Mouse (Mus musculus) heart, embryonic 11.5 days (tissue): Measurements from ENCODE around the gene Tjp2. TPM values are rescaled to one million over a fixed set of nuclear protein-coding genes. Genes with fewer than 3 reads are reported as not detected.

Experiments used
- ATAC-seq: fragments of 200-750 bp; cut with Nextera tagmentation; replicated peaks from 2 replicates; pipeline ENCODE4 v1.8.0; 2017; ENCODE audit warnings: moderate library complexity; ENCODE audit not compliant: insufficient number of reproducible peaks, low FRiP score, low TSS enrichment
- H3K27ac ChIP-seq: fragments of 300-500 bp; sonication (generic); 2 replicates; pipeline ENCODE4 v1.5.1; 2014; ENCODE audit warnings: mild to moderate bottlenecking, low read depth, low read length
- H3K27me3 ChIP-seq: fragments of 300-500 bp; sonication (generic); 2 replicates; pipeline ENCODE4 v1.6.1; 2014; ENCODE audit warnings: mild to moderate bottlenecking, low read length, mixed read lengths; ENCODE audit not compliant: control insufficient read depth, insufficient read depth
- H3K36me3 ChIP-seq: fragments of 300-500 bp; sonication (generic); 2 replicates; pipeline ENCODE4 v1.6.1; 2014; ENCODE audit warnings: mild to moderate bottlenecking, low read length, moderate library complexity, mixed read lengths; ENCODE audit not compliant: control insufficient read depth, insufficient read depth
- H3K4me1 ChIP-seq: fragments of 300-500 bp; sonication (generic); 2 replicates; pipeline ENCODE4 v1.6.1; 2014; ENCODE audit warnings: low read length; ENCODE audit not compliant: control insufficient read depth, insufficient read depth
- H3K4me2 ChIP-seq: fragments of 300-500 bp; sonication (generic); 2 replicates; pipeline ENCODE4 v1.6.1; 2014; ENCODE audit warnings: mild to moderate bottlenecking, moderate library complexity
- H3K4me3 ChIP-seq: fragments of 300-500 bp; sonication (generic); 2 replicates; pipeline ENCODE4 v1.5.1; 2014; ENCODE audit warnings: low read depth, low read length
- H3K9ac ChIP-seq: fragments of 300-500 bp; sonication (generic); 2 replicates; pipeline ENCODE4 v1.6.1; 2014; ENCODE audit warnings: mild to moderate bottlenecking, low read depth, low read length, moderate library complexity
- H3K9me3 ChIP-seq: fragments of 300-500 bp; sonication (generic); replicated peaks from 2 replicates; pipeline ENCODE4 v1.6.1; 2016; ENCODE audit warnings: low read length; ENCODE audit not compliant: control insufficient read depth
- WGBS: fragments of 180-500 bp; shearing (Covaris S2); extraction: QIAGEN DNeasy Blood & Tissue Kit; methylation state at CpG from one replicate; pipeline ENCODE4 v1.1.7; 2014; ENCODE audit not compliant: insufficient replicate concordance; 5-methylcytosine and 5-hydroxymethylcytosine counted together
- polyA plus RNA-seq: library from polyadenylated mRNA; unstranded; fragments of >200 nt; fragmentation: Nextera tagmentation; extraction: Ambion mirVana; gene quantifications from 2 replicates; pipeline ENCODE4 v1.2.1, GENCODE M21; 2014

Gene Tjp2
- polyA plus RNA-seq, 1 experiment from 2014 or later: 21.3 TPM

DNA sequence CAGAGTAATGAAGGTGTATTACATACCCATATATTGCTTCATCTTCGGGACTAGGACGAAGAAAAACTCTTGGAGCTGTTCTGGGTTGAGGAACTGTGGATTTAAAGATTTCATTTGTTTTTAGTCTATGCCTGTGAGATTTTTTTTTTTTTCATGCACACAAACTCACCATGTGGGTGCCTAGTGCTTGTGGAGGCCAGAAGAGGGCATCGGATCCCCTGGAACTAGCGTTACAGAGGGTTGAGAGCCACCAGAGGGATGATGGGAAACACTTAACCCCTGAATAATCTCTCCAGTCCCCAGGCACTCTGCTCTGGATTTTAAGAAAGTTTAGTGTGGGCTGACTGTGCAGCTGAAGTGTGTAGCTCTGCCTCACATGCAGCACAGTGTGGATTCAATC lies 104.0 kb downstream of the Tjp2 start:
- H3K27ac ChIP-seq: no peak overlapping the region
- H3K4me2 ChIP-seq: no peak overlapping the region
- no peak for ATAC-seq
- no peak overlapping the region for H3K9ac ChIP-seq
- H3K4me3 ChIP-seq: no peak overlapping the region
- H3K9me3 ChIP-seq: no peaks in the 10 kb centered on the region
- peaks cover 6% of the 10 kb centered on the region; the same call in 1 of the 2 replicates for H3K4me1 ChIP-seq
- peaks cover 12% of the 10 kb centered on the region for H3K36me3 ChIP-seq
- no peaks in the 10 kb centered on the region for H3K27me3 ChIP-seq
- WGBS: 70% methylated on average over 4 of the region's 4 CpGs

DNA sequence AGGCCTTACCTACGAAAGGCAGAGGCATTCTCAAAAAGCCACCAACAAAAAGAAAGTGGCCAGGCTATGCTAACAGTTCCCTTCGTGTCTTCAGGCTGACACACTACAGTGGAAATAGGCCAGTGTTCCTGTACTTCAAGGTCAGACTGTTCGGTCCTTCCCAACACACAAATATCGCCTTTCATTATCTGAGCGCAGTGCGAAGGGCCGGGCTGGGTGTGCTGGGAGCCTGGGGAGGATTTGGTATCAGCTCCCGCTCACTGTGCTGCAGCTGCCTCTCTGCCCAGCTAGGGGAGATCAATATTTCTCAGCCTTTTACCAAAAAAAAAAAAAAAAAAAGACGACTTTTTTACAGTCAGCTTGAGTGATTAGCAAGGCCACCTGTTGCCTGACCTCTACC lies 106.1 kb downstream of the Tjp2 start:
- peaks cover 22% of the 10 kb centered on the region for H3K36me3 ChIP-seq

GRCm38 (mm10) chr19:24111581-24111980 lies 113.2 kb downstream of the Tjp2 start:
- Histone ChIP-seq H3K9ac (no peak overlapping the region), H3K4me1 (peaks cover 4% of the 10 kb centered on the region; the same call in 1 of the 2 replicates), H3K27ac (no peak overlapping the region), H3K9me3 (no peaks in the 10 kb centered on the region), H3K4me2 (no peak overlapping the region), H3K27me3 (no peaks in the 10 kb centered on the region), H3K36me3 (peaks cover 52% of the 10 kb centered on the region), H3K4me3 (no peak overlapping the region)
- no peak for ATAC-seq
- 92% methylated on average over 7 of the region's 7 CpGs for WGBS

More for the DNA sequence above, 106.1 kb downstream of the Tjp2 start:
- WGBS: 54% methylated on average over 9 of the region's 9 CpGs
- no peak overlapping the region for H3K4me2 ChIP-seq
- no peaks in the 10 kb centered on the region for H3K9me3 ChIP-seq
- H3K9ac ChIP-seq: no peak overlapping the region
- no peak overlapping the region for H3K4me3 ChIP-seq
- no peak for ATAC-seq
- H3K27me3 ChIP-seq: no peaks in the 10 kb centered on the region
- peak overlapping the region; percentile 52 for H3K27ac ChIP-seq
- 0 out of 2 replicates have a peak, but pooled peaks cover 4% of the 10 kb centered on the region for H3K4me1 ChIP-seq

DNA sequence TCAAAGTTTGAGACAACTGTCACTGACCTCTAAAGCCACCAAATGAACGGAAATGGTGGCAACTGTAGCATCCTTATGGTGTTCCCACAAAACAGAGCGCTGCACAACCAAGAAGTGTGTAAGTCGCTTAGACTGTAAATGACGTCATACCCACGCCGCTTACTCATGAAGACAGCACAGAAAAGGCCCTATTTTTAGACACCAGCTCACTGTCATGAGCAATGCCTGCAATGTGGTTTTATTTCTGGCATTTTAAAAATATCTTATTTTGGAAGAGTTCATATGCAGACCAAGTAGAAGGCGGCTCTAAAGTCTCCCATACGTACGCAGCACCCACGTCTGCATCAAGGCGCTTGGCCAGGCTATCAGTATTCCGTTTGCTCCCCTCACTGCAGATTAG lies 117.1 kb downstream of the Tjp2 start:
- no peak overlapping the region for H3K9ac ChIP-seq
- no peak overlapping the region for H3K4me2 ChIP-seq
- no peaks in the 10 kb centered on the region for H3K9me3 ChIP-seq
- H3K4me3 ChIP-seq: no peak overlapping the region
- H3K36me3 ChIP-seq: peaks cover 31% of the 10 kb centered on the region
- H3K27me3 ChIP-seq: no peaks in the 10 kb centered on the region
- ATAC-seq: no peak
- no peak overlapping the region for H3K27ac ChIP-seq
- WGBS: 73% methylated on average over 12 of the region's 12 CpGs
- peaks cover 4% of the 10 kb centered on the region; the same call in 1 of the 2 replicates for H3K4me1 ChIP-seq

DNA sequence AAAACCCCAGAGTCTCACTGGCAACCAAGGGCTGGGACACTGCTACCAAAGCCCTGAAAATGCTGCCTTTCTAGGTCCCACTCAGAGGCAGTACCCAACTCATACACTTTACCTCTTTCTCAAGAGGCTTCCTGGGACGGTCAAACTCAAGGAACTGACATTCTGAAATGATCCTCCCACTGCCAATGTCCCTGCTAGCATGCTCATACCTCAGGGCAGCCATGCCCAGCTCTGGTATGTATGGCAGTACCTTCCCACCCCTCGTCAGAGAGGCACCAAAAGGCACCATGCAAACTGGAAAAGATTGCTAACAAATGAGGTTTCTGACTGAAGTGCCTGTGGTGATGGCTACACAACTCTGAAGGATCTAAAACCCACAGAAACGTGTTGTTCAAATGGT lies 121.0 kb downstream of the Tjp2 start:
- Histone ChIP-seq H3K27ac (no peak overlapping the region), H3K36me3 (peaks cover 13% of the 10 kb centered on the region), H3K4me1 (peaks cover 4% of the 10 kb centered on the region; the same call in 1 of the 2 replicates)

DNA sequence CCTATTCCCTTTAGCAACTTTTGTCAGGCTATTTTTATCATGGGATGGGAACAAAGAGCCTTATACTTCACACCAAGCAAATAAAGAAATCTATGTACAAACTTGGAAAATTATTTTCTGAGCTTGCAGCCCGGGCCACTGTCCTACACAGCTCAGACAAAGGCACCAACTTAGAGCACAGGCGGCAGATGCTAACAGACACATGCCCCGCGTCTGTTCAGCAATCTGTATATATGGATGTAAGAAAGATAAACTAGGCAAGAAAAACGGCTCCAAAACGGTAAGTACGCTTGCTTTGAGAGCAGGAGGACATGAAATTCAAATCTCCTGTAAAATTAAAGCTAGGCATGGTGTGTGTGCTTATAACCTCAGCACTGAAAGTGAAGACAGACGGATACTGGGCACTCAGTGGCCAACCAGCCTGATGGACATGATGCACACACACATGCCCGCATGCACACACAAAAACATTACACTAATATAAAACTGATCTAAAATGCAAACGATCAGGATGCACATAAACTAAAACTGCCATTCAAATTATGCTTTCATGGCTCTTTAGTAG lies 122.2 kb downstream of the Tjp2 start:
- ATAC-seq: no peak
- Histone ChIP-seq H3K27ac (no peak overlapping the region), H3K9me3 (no peaks in the 10 kb centered on the region), H3K4me2 (no peak overlapping the region), H3K36me3 (peaks cover 7% of the 10 kb centered on the region; the same call in 1 of the 2 replicates), H3K27me3 (no peaks in the 10 kb centered on the region), H3K4me1 (peaks cover 2% of the 10 kb centered on the region; the same call in 1 of the 2 replicates), H3K9ac (no peak overlapping the region), H3K4me3 (no peak overlapping the region)
- 90% methylated on average over 10 of the region's 10 CpGs for WGBS

More for the DNA sequence above, 121.0 kb downstream of the Tjp2 start:
- ATAC-seq: no peak
- no peaks in the 10 kb centered on the region for H3K9me3 ChIP-seq
- no peak overlapping the region for H3K4me3 ChIP-seq
- H3K4me2 ChIP-seq: no peak overlapping the region
- 66% methylated on average over 3 of the region's 3 CpGs for WGBS
- H3K27me3 ChIP-seq: no peaks in the 10 kb centered on the region
- H3K9ac ChIP-seq: no peak overlapping the region

GRCm38 (mm10) chr19:24101183-24101582 lies 123.6 kb downstream of the Tjp2 start:
- no peak overlapping the region for H3K4me2 ChIP-seq
- H3K4me3 ChIP-seq: no peak overlapping the region
- peaks cover 12% of the 10 kb centered on the region; the same call in 1 of the 2 replicates for H3K36me3 ChIP-seq
- no peak overlapping the region for H3K9ac ChIP-seq
- H3K9me3 ChIP-seq: no peaks in the 10 kb centered on the region
- ATAC-seq: no peak
- peaks cover 7% of the 10 kb centered on the region for H3K4me1 ChIP-seq
- no peaks in the 10 kb centered on the region for H3K27me3 ChIP-seq
- 73% methylated on average over 6 of the region's 6 CpGs for WGBS
- no peak overlapping the region for H3K27ac ChIP-seq

DNA sequence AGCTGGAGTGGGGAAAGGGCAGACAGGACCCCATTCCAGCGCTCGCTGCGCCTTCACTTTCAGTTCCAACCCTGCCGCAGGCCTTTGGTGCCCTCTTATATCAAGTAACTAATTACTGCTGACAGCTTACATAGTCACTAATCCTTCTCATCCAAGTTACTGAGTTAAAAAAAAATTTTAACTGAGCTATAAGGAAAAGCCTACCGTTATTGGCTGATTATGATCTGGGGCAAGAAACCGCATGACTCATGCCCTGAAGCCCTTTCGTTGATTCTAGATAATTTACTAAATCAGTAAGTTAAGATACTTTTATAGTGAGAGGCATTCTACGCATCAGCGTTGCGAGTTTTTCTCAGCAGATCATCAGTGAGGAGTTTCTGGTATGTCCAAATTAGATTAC lies 126.1 kb downstream of the Tjp2 start:
- Histone ChIP-seq H3K27me3 (no peaks in the 10 kb centered on the region), H3K36me3 (peaks cover 22% of the 10 kb centered on the region; the same call in 1 of the 2 replicates), H3K4me1 (peaks cover 7% of the 10 kb centered on the region), H3K4me2 (no peak overlapping the region), H3K4me3 (no peak overlapping the region), H3K9me3 (no peaks in the 10 kb centered on the region), H3K27ac (no peak overlapping the region), H3K9ac (no peak overlapping the region)
- WGBS: 85% methylated on average over 10 of the region's 10 CpGs
- no peak for ATAC-seq
